Mouse (Mus musculus) right cerebral cortex, postnatal 14 days (tissue): ENCODE results near the gene Rnasek.

ENCODE experiments used
- DNase-seq: peaks from one replicate; pipeline ENCODE4 v3.0.0; 2022

The Rnasek gene

GRCm38 (mm10) chr11:70215301-70215700 is 24.3 kb downstream of the Rnasek start:
- no peak for DNase-seq

- no peak for DNase-seq
Measured at GRCm38 (mm10) chr11:70214856-70215209, 24.8 kb downstream of the Rnasek start.

GRCm38 (mm10) chr11:70214191-70214855 is 25.3 kb downstream of the Rnasek start:
- no peak for DNase-seq

- peak; percentile 64 for DNase-seq
Measured at GRCm38 (mm10) chr11:70213736-70214135, 25.9 kb downstream of the Rnasek start.

DNA sequence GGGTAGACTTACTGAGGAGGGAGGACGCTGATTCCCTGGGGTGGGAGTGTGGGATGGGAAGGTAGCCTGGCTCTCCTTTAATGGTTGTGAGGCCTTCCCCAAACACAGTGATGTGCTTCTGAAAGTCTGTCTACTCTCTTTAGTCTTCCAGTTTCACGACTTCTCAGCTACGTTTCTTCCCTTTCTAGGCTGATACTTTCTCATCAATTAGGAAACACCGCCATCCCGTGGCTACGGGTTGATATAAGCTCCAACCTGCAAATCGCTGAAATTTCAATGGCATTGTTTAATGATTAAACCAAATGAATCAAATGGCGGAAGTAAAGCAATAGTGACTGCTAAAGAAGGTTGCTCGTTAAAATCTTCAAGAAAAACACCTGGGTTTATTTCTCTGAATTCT is 26.7 kb downstream of the Rnasek start:
- no peak for DNase-seq

DNA sequence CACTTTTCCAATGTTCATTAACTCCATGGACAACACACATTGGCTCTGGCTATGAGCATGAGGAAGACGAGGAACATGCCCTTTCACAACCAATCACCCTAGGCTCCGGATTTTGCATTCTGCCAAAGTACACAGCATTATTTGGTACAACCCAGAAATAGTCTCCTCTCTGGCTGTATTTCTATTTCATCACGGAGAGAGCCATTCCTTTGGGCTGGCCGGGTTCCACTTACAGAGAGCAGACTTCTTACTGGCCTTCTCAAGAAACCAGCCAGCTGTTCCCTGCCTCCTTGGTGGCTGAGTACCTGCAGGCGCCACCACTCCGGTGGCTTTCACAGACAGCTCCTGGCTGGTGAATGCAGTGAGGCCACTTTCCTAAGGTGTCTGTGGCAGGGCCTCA is 27.2 kb downstream of the Rnasek start, which contains the start of gene Slc16a11:
Gene Slc16a11 (plus strand): TSS at position 330 of the 400 bp plus-strand sequence.
- no peak for DNase-seq

DNA sequence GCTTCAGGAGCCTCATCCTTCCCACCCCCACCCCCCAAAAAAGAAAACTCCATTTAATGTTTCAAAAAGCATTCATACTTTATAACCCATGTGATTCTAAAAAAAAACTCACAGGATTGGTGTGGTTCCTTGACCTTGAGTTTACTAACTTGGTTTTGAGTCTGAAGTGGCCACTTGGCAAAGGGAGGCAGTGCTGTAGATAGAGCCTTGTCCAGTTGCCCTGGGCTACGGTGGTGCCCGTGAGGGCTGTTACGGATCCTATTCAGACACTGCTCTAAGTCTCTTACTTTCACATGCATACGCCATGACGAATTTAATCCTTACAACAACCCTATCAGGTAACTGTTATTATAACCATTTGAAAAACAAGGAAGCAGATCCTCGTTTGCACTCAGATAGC is 27.7 kb downstream of the Rnasek start:
- DNase-seq = no peak

GRCm38 (mm10) chr11:70210681-70211080 is 29.0 kb downstream of the Rnasek start:
- DNase-seq = no peak

- DNase-seq = no peak
Measured at GRCm38 (mm10) chr11:70208778-70209388, 30.8 kb downstream of the Rnasek start.

- DNase-seq = no peak
Measured at GRCm38 (mm10) chr11:70207283-70207682, 32.4 kb downstream of the Rnasek start.

GRCm38 (mm10) chr11:70206801-70207200 is 32.8 kb downstream of the Rnasek start:
- DNase-seq = no peak

- DNase-seq = peak; percentile 88
Measured at GRCm38 (mm10) chr11:70201691-70202090, 38.0 kb downstream of the Rnasek start.

DNA sequence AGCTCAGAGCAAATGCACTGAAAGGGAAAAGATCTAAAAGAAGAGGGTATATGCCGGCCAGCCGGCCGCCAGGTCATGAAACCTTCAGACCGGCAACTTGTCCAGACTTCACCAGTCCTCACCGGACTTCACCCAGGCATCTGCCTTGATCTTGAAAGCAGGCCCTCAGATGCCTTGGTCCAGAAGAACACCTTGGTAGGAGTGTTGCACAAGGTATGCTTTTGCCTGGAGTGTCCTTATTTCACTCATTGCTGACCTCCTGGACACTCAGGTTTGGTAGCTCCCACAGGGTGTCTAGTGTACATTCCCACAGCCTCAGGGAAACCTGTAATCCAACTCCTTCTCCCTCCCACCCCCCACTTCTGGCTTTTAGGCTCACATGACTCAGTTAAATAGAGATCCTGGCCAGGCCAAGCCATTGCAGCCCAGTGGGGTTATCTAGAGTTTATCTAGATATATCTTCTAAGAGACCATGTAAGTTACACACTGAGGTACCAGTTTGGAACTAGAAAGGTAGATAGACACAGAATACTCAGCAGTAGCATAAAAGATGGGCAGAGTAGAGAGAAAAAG is 39.5 kb downstream of the Rnasek start:
- DNase-seq = no peak

GRCm38 (mm10) chr11:70199107-70199506 is 40.5 kb downstream of the Rnasek start:
- no peak for DNase-seq

- DNase-seq = no peak
Measured at GRCm38 (mm10) chr11:70198332-70198731, 41.3 kb downstream of the Rnasek start.

GRCm38 (mm10) chr11:70193354-70194285 is 46.0 kb downstream of the Rnasek start:
- DNase-seq = no peak

- DNase-seq = no peak
Measured at GRCm38 (mm10) chr11:70192157-70192556, 47.5 kb downstream of the Rnasek start.

DNA sequence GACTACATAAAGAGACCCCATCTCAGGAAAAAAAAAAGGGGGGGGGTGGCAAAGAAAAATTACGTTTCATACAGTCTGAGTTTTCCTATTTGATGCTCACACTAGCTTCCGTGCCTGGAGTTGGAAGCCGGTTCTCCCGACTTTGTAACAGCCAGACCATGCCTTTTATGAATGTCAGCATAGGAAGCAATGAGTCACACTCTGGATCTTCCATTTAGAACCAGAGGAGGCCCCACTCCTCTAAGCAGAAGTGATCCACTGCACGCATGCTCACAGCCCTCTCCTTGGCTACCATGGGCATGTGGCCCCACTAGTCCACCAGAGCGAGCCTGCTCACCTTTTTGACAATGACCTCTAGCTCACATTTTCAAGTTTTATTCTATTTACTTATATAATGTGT is 48.5 kb downstream of the Rnasek start:
- DNase-seq = no peak

GRCm38 (mm10) chr11:70189319-70190134 is 50.1 kb downstream of the Rnasek start:
- no peak for DNase-seq
